Mouse (Mus musculus): ENCODE measurements at regions not wholly inside any gene's neighbourhood (a gene's known extent, or its start where the extent isn't known, plus 50 kb on each side); places are given as distances from the start of the nearest gene placed in this dataset.

- Histone ChIP-seq H3K4me3 (no peak overlapping the region), H3K27me3 (ENCODE audit: control insufficient read depth, insufficient read depth, insufficient read length) (no peaks in the 10 kb centered on the region), H3K36me3 (ENCODE audit: control insufficient read depth, insufficient read depth) (no peaks in the 10 kb centered on the region), H3ac (ENCODE audit: control insufficient read depth, insufficient read length) (no peak overlapping the region), H3K79me2 (ENCODE audit: control insufficient read depth, insufficient read depth) (no peaks in the 10 kb centered on the region), H3K4me2 (ENCODE audit: low read depth) (no peak overlapping the region)
- TF ChIP-seq MYOD1 (IDR thresholded peaks at IDR 0.05; ENCODE audit: control insufficient read depth in 1 of 3, insufficient read length in 2 of 3, low read depth in 2 of 3) (no peak), USF1 (IDR thresholded peaks at IDR 0.05; ENCODE audit: low read depth) (no peak), MYOG (IDR thresholded peaks at IDR 0.05; ENCODE audit: control insufficient read depth in 1 of 3, insufficient read depth in 1 of 3, insufficient read length in 2 of 3, low read depth in 2 of 3) (no peak), POLR2AphosphoS2 (IDR thresholded peaks at IDR 0.05; ENCODE audit: insufficient read length, low read depth) (no peak)
These were observed 125.1 kb downstream of the Tmem17 start for GRCm38 (mm10) chr11:22636761-22637557.

- no peak for TF ChIP-seq POLR2A (IDR thresholded peaks at IDR 0.05; ENCODE audit: insufficient read length, low read depth)
- TF ChIP-seq TCF12 (IDR thresholded peaks at IDR 0.05; ENCODE audit: insufficient read depth, poor library complexity, severe bottlenecking), result no peak
- TF ChIP-seq CEBPB (IDR thresholded peaks at IDR 0.05; ENCODE audit: insufficient read depth, poor library complexity, severe bottlenecking), result no peak
- no peak for TF ChIP-seq E2F4 (IDR thresholded peaks at IDR 0.05; ENCODE audit: insufficient read depth)
- no peak for TF ChIP-seq MAX (IDR thresholded peaks at IDR 0.05; ENCODE audit: low read depth)
- no peak for TF ChIP-seq USF1 (IDR thresholded peaks at IDR 0.05; ENCODE audit: low read depth)
- TF ChIP-seq MYOG (IDR thresholded peaks at IDR 0.05; ENCODE audit: control insufficient read depth in 1 of 3, insufficient read depth in 1 of 3, insufficient read length in 2 of 3, low read depth in 2 of 3), result no peak
- no peak for TF ChIP-seq TCF3 (IDR thresholded peaks at IDR 0.05; ENCODE audit: insufficient read length, low read depth)
- no peak for TF ChIP-seq REST (IDR thresholded peaks at IDR 0.05; ENCODE audit: insufficient read depth, insufficient read length)
- no peak for TF ChIP-seq SRF (IDR thresholded peaks at IDR 0.05; ENCODE audit: control insufficient read depth, insufficient read length, low read depth)
- TF ChIP-seq MYOD1 (IDR thresholded peaks at IDR 0.05; ENCODE audit: control insufficient read depth in 1 of 3, insufficient read length in 2 of 3, low read depth in 2 of 3), result no peak
- no peak for TF ChIP-seq POLR2AphosphoS2 (IDR thresholded peaks at IDR 0.05; ENCODE audit: insufficient read length, low read depth)
- no peak overlapping the region for H3K4me3 ChIP-seq
- H3ac ChIP-seq (ENCODE audit: control insufficient read depth, insufficient read length), result no peak overlapping the region
- H3K4me2 ChIP-seq (ENCODE audit: low read depth), result no peak overlapping the region
- H3K79me2 ChIP-seq (ENCODE audit: control insufficient read depth, insufficient read depth), result no peaks in the 10 kb centered on the region
- no peaks in the 10 kb centered on the region for H3K27me3 ChIP-seq (ENCODE audit: control insufficient read depth, insufficient read depth, insufficient read length)
- H3K36me3 ChIP-seq (ENCODE audit: control insufficient read depth, insufficient read depth), result no peaks in the 10 kb centered on the region
These were observed 126.3 kb downstream of the Tmem17 start for GRCm38 (mm10) chr11:22638171-22638570.

GRCm38 (mm10) chr11:22638700-22639099, 126.8 kb downstream of the Tmem17 start:
- no peak for TF ChIP-seq POLR2AphosphoS2 (IDR thresholded peaks at IDR 0.05; ENCODE audit: insufficient read length, low read depth)
- Histone ChIP-seq H3K27me3 (ENCODE audit: control insufficient read depth, insufficient read depth, insufficient read length) (no peaks in the 10 kb centered on the region), H3K4me2 (ENCODE audit: low read depth) (no peak overlapping the region), H3K4me3 (no peak overlapping the region), H3K36me3 (ENCODE audit: control insufficient read depth, insufficient read depth) (no peaks in the 10 kb centered on the region), H3K79me2 (ENCODE audit: control insufficient read depth, insufficient read depth) (no peaks in the 10 kb centered on the region), H3ac (ENCODE audit: control insufficient read depth, insufficient read length) (no peak overlapping the region)

GRCm38 (mm10) chr11:22640371-22640990, 128.6 kb downstream of the Tmem17 start:
- H3K27me3 ChIP-seq (ENCODE audit: control insufficient read depth, insufficient read depth, insufficient read length), result no peaks in the 10 kb centered on the region

GRCm38 (mm10) chr11:22641450-22641849, 129.6 kb downstream of the Tmem17 start:
- Histone ChIP-seq H3K79me2 (ENCODE audit: control insufficient read depth, insufficient read depth) (no peaks in the 10 kb centered on the region), H3K4me2 (ENCODE audit: low read depth) (no peak overlapping the region), H3ac (ENCODE audit: control insufficient read depth, insufficient read length) (no peak overlapping the region), H3K27me3 (ENCODE audit: control insufficient read depth, insufficient read depth, insufficient read length) (no peaks in the 10 kb centered on the region), H3K36me3 (ENCODE audit: control insufficient read depth, insufficient read depth) (no peaks in the 10 kb centered on the region), H3K4me3 (no peak overlapping the region)
- no peak for TF ChIP-seq TCF3 (IDR thresholded peaks at IDR 0.05; ENCODE audit: insufficient read length, low read depth)
- no peak for TF ChIP-seq USF1 (IDR thresholded peaks at IDR 0.05; ENCODE audit: low read depth)
- TF ChIP-seq SRF (IDR thresholded peaks at IDR 0.05; ENCODE audit: control insufficient read depth, insufficient read length, low read depth), result no peak
- TF ChIP-seq POLR2A (IDR thresholded peaks at IDR 0.05; ENCODE audit: insufficient read length, low read depth), result no peak
- TF ChIP-seq POLR2AphosphoS2 (IDR thresholded peaks at IDR 0.05; ENCODE audit: insufficient read length, low read depth), result no peak
- TF ChIP-seq CEBPB (IDR thresholded peaks at IDR 0.05; ENCODE audit: insufficient read depth, poor library complexity, severe bottlenecking), result no peak

More at GRCm38 (mm10) chr11:22640371-22640990, 128.6 kb downstream of the Tmem17 start:
- no peak overlapping the region for H3K4me2 ChIP-seq (ENCODE audit: low read depth)
- no peak overlapping the region for H3K4me3 ChIP-seq
- H3K79me2 ChIP-seq (ENCODE audit: control insufficient read depth, insufficient read depth), result no peaks in the 10 kb centered on the region
- TF ChIP-seq MAX (IDR thresholded peaks at IDR 0.05; ENCODE audit: low read depth) (no peak), POLR2AphosphoS2 (IDR thresholded peaks at IDR 0.05; ENCODE audit: insufficient read length, low read depth) (no peak), MYOD1 (IDR thresholded peaks at IDR 0.05; ENCODE audit: control insufficient read depth in 1 of 3, insufficient read length in 2 of 3, low read depth in 2 of 3) (no peak), E2F4 (IDR thresholded peaks at IDR 0.05; ENCODE audit: insufficient read depth) (no peak), SRF (IDR thresholded peaks at IDR 0.05; ENCODE audit: control insufficient read depth, insufficient read length, low read depth) (no peak), REST (IDR thresholded peaks at IDR 0.05; ENCODE audit: insufficient read depth, insufficient read length) (no peak), USF1 (IDR thresholded peaks at IDR 0.05; ENCODE audit: low read depth) (no peak), POLR2A (IDR thresholded peaks at IDR 0.05; ENCODE audit: insufficient read length, low read depth) (no peak), TCF12 (IDR thresholded peaks at IDR 0.05; ENCODE audit: insufficient read depth, poor library complexity, severe bottlenecking) (no peak), TCF3 (IDR thresholded peaks at IDR 0.05; ENCODE audit: insufficient read length, low read depth) (no peak), CEBPB (IDR thresholded peaks at IDR 0.05; ENCODE audit: insufficient read depth, poor library complexity, severe bottlenecking) (no peak)
- H3ac ChIP-seq (ENCODE audit: control insufficient read depth, insufficient read length), result no peak overlapping the region
- H3K36me3 ChIP-seq (ENCODE audit: control insufficient read depth, insufficient read depth), result no peaks in the 10 kb centered on the region
